In the genomic region with DNA sequence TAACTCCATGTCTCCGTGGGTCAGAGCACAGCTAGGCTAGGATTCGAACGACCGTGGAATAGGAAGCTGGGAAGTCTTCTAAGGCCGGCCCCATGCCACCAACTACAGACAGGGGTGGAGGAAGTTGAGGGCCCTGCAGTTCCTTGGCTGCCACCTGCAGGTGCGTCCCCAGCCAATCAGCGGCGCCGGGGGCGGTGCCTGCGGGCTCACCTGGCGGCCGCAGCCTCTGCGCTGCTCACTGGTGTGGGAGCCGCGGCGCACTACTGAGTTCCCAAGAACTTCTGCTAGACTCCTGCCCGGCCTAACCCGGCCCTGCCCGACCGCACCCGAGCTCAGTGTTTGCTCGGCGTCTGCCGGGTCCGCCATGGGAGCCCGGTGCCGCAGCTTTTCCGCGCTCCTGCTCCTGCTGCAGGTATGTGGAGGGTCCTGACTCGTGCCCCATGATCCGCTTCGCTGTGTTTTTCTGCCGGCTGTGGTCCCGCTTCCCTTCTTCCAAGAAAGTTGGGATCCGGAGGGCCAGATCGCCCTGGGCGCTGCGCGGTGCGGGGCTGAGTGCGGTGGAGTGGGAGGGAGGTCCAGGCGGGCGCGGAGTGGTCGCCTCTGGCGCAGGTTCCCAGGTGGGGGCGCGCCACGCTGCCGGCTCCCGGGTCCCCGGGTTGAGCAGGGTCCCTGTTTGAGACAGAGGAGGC, we compare ENCODE assay signal across 9 mouse cellular contexts. TPM values are rescaled to one million over a fixed set of nuclear protein-coding genes. Genes with fewer than 3 reads are reported as not detected.
DNase-seq lines count a peak whose midpoint lies in the region; ATAC-seq and TF ChIP-seq lines count a peak whose summit lies in the region.
"Had no signal": no experiment of that assay in that cellular context is flagged by ENCODE, and none has a peak within 500 bp of the region (broad histone marks: within the 10 kb centered on the region; RNA-seq: fewer than 3 reads in every experiment).

Cdh1 (plus strand) TSS at position 221 of the 689 bp plus-strand sequence.

- peak within 1 kb of the TSS; percentile 57 for H3K4me2 ChIP-seq in neural tube, embryonic 14.5 days (ENCODE audit: low read depth, low read length)

- TF ChIP-seq POLR2A in brain, embryonic 14.5 days (IDR thresholded peaks at IDR 0.05; ENCODE audit: borderline replicate concordance, extremely low read depth, insufficient read depth, insufficient read length, poor library complexity, severe bottlenecking): no peak

- H3K4me3 ChIP-seq in neural tube, embryonic 14.5 days (ENCODE audit: low read depth, low read length): peak within 1 kb of the TSS; percentile 32

- H3K9me3 ChIP-seq in neural tube, embryonic 14.5 days (ENCODE audit: control insufficient read depth, low read length): no peaks in the 10 kb centered on the region

- 1% methylated on average over 53 of the region's 53 CpGs for WGBS in neural tube, embryonic 14.5 days

- no peaks in the 10 kb centered on the region for H3K36me3 ChIP-seq in neural tube, embryonic 14.5 days (ENCODE audit: control insufficient read depth, insufficient read depth, low read length)

- H3K27me3 ChIP-seq in neural tube, embryonic 14.5 days (ENCODE audit: control insufficient read depth, insufficient read depth, low read length): peaks cover 29% of the 10 kb centered on the region
- H3K27me3 ChIP-seq: Patski had no signal

- DNase-seq in gastrocnemius, postnatal 14 days: peak; percentile 13
- no peak for DNase-seq in gastrocnemius, adult 18-20 months (ENCODE audit: low spot score)
- peak; percentile 40 for DNase-seq in brain, embryonic 14.5 days (ENCODE audit: low read depth)
- DNase-seq in kidney, adult 9 months: peak; percentile 97
- DNase-seq in lung, adult 18-20 months: peak; percentile 92 to 94
- peak; percentile 59 to 70 for DNase-seq in thymus, postnatal 36 days

- peak; percentile 42 for ATAC-seq in granulocyte monocyte progenitor cell, adult 5-6 weeks (replicated peaks; ENCODE audit: poor library complexity, severe bottlenecking)
- ATAC-seq in neural tube, embryonic 14.5 days (ENCODE audit: low read depth): peak; percentile 56; the same call in 1 of the 2 replicates
- ATAC-seq: Patski had no signal

- peaks cover 14% of the 10 kb centered on the region; the same call in 1 of the 2 replicates for H3K4me1 ChIP-seq in neural tube, embryonic 14.5 days (ENCODE audit: control insufficient read depth, insufficient read depth, low read length)

- no peak for TF ChIP-seq CTCF in brain, embryonic 14.5 days (IDR thresholded peaks at IDR 0.05; ENCODE audit: borderline replicate concordance, extremely low read depth, insufficient read depth, insufficient read length)

- intact Hi-C loops in gastrocnemius, postnatal 14 days (cut with DNase I; ENCODE audit: low total_unique reads): no loop called here

- H3K27ac ChIP-seq in neural tube, embryonic 14.5 days (ENCODE audit: low read depth, low read length): no peak within 1 kb of the TSS

- no peak within 1 kb of the TSS for H3K9ac ChIP-seq in neural tube, embryonic 14.5 days (replicated peaks; ENCODE audit: low read depth, low read length)

RNA-seq across cellular contexts. Expression of gene Cdh1, which starts in this region (rescaled TPM):
- total RNA-seq in gastrocnemius, postnatal 14 days (2021): 1 to 10 TPM in 1 of 2 experiments, under 1 TPM in 1; 0.55 to 1.4 TPM
- under 1 TPM; 0.25 to 0.57 TPM for total RNA-seq in gastrocnemius, adult 18-20 months (2021)
- polyA plus RNA-seq in brain, embryonic 14.5 days (2012; rRNA removed): 3.1 and 4.3 TPM in 2 replicates
- total RNA-seq in granulocyte monocyte progenitor cell, adult 5-6 weeks (2014; fragmentation: Nextera tagmentation): 1.1 and 4.6 TPM in 2 replicates
- 0.88 and 1.6 TPM in 2 replicates for total RNA-seq in granulocyte monocyte progenitor cell, adult 5-6 weeks (2017)
- polyA plus RNA-seq in neural tube, embryonic 14.5 days (2014; fragmentation: Nextera tagmentation; extraction: Ambion mirVana): 0.19 and 4.5 TPM in 2 replicates
